Mouse (Mus musculus) mammary gland, adult 2 months (tissue): ENCODE results near the gene Scamp3. TPM values are rescaled to one million over a fixed set of nuclear protein-coding genes. Genes with fewer than 3 reads are reported as not detected.

ENCODE experiments used
- polyA plus RNA-seq: library from polyadenylated mRNA; depleted of rRNA; stranded (reverse); fragments of >200 nt; gene quantifications from 2 replicates; pipeline ENCODE4 v1.2.3, GENCODE M21; 2012; ENCODE audit warnings: low replicate concordance; rRNA removed

The Scamp3 gene
- polyA plus RNA-seq, result 149 and 198 TPM in 2 replicates

GRCm38 (mm10) chr3:89177242-89178106, at the start of gene Scamp3:
Scamp3 (plus strand) TSS chr3:89177473.

GRCm38 (mm10) chr3:89135958-89136357, 41.3 kb upstream of the Scamp3 start, which contains the start of gene Pklr:
Pklr (plus strand) TSS chr3:89136142.

GRCm38 (mm10) chr3:89159616-89160344, 17.5 kb upstream of the Scamp3 start, which contains the start of gene Hcn3:
Hcn3 (minus strand) TSS chr3:89160196.

GRCm38 (mm10) chr3:89164506-89165267, 12.6 kb upstream of the Scamp3 start, which contains the start of gene Clk2:
Clk2 (plus strand) TSS chr3:89164795.

GRCm38 (mm10) chr3:89183058-89183958, 6.0 kb downstream of the Scamp3 start, which contains the start of gene Fam189b:
Fam189b (plus strand) TSS chr3:89183143.

GRCm38 (mm10) chr3:89202253-89203141, 25.2 kb downstream of the Scamp3 start, which contains the start of gene Gba:
Gba (plus strand) TSS chr3:89202928.

GRCm38 (mm10) chr3:89214681-89215411, 37.6 kb downstream of the Scamp3 start, which contains the start of gene Thbs3:
Thbs3 (plus strand) TSS chr3:89215180.

GRCm38 (mm10) chr3:89226900-89227299, 49.6 kb downstream of the Scamp3 start, which contains the start of gene Mtx1:
Mtx1 (minus strand) TSS chr3:89227088.

GRCm38 (mm10) chr3:89228836-89229235, 51.6 kb downstream of the Scamp3 start, which contains the start of gene Muc1:
Muc1 (plus strand) TSS chr3:89229057.

Other genes starting within 250 kb of the Scamp3 start
- gene Ash1l, start 226.9 kb upstream of the Scamp3 start, polyA plus RNA-seq, result 6.8 and 11.5 TPM in 2 replicates
- gene Dap3, start 226.3 kb upstream of the Scamp3 start, polyA plus RNA-seq, result 34.1 and 46.4 TPM in 2 replicates
- 43.9 and 51.7 TPM in 2 replicates for gene Rusc1, start 84.2 kb upstream of the Scamp3 start, polyA plus RNA-seq
- gene Gm43738, start 76.4 kb upstream of the Scamp3 start, polyA plus RNA-seq, result not detected in 2 replicates
- 69.2 and 93.9 TPM in 2 replicates for gene Fdps, start 75.5 kb upstream of the Scamp3 start, polyA plus RNA-seq
- gene Pklr, start 41.3 kb upstream of the Scamp3 start, polyA plus RNA-seq, result 1.2 TPM in 1 of 2 replicates, not detected in the other
- 1.7 and 5.4 TPM in 2 replicates for gene Hcn3, start 17.3 kb upstream of the Scamp3 start, polyA plus RNA-seq
- 52.1 and 77.2 TPM in 2 replicates for gene Clk2, start 12.7 kb upstream of the Scamp3 start, polyA plus RNA-seq
- 60.1 and 120 TPM in 2 replicates for gene Fam189b, start 5.7 kb downstream of the Scamp3 start, polyA plus RNA-seq
- 64.0 and 119 TPM in 2 replicates for gene Gba, start 25.5 kb downstream of the Scamp3 start, polyA plus RNA-seq
- 50.0 and 62.6 TPM in 2 replicates for gene Thbs3, start 37.7 kb downstream of the Scamp3 start, polyA plus RNA-seq
- gene Mtx1, start 49.6 kb downstream of the Scamp3 start, polyA plus RNA-seq, result 162 and 208 TPM in 2 replicates
- 12.4 and 14.5 TPM in 2 replicates for gene Muc1, start 51.6 kb downstream of the Scamp3 start, polyA plus RNA-seq
- gene Krtcap2, start 68.5 kb downstream of the Scamp3 start, polyA plus RNA-seq, result 189 and 281 TPM in 2 replicates
- gene Trim46, start 68.8 kb downstream of the Scamp3 start, polyA plus RNA-seq, result 10.8 and 22.3 TPM in 2 replicates
- 493 and 778 TPM in 2 replicates for gene Dpm3, start 81.9 kb downstream of the Scamp3 start, polyA plus RNA-seq
- 258 and 285 TPM in 2 replicates for gene Slc50a1, start 93.1 kb downstream of the Scamp3 start, polyA plus RNA-seq
- gene Efna1, start 103.7 kb downstream of the Scamp3 start, polyA plus RNA-seq, result 35.6 and 37.1 TPM in 2 replicates
- 8.6 and 12.4 TPM in 2 replicates for gene Efna3, start 145.5 kb downstream of the Scamp3 start, polyA plus RNA-seq
- gene Efna4, start 160.6 kb downstream of the Scamp3 start, polyA plus RNA-seq, result 6.3 and 14.3 TPM in 2 replicates
- gene Adam15, start 172.5 kb downstream of the Scamp3 start, polyA plus RNA-seq, result 232 and 296 TPM in 2 replicates
- 2.8 and 6.0 TPM in 2 replicates for gene Dcst2, start 184.5 kb downstream of the Scamp3 start, polyA plus RNA-seq
- 1.5 and 1.9 TPM in 2 replicates for gene Dcst1, start 187.8 kb downstream of the Scamp3 start, polyA plus RNA-seq
- 77.1 and 147 TPM in 2 replicates for gene Zbtb7b, start 217.3 kb downstream of the Scamp3 start, polyA plus RNA-seq
- gene Lenep, start 225.3 kb downstream of the Scamp3 start, polyA plus RNA-seq, result 2.2 TPM in 1 of 2 replicates, not detected in the other
- 50.9 and 64.9 TPM in 2 replicates for gene Flad1, start 234.4 kb downstream of the Scamp3 start, polyA plus RNA-seq
- 18.1 and 21.4 TPM in 2 replicates for gene Cks1b, start 240.9 kb downstream of the Scamp3 start, polyA plus RNA-seq
- gene Shc1, start 241.0 kb downstream of the Scamp3 start, polyA plus RNA-seq, result 96.7 and 114 TPM in 2 replicates